In the genomic region with DNA sequence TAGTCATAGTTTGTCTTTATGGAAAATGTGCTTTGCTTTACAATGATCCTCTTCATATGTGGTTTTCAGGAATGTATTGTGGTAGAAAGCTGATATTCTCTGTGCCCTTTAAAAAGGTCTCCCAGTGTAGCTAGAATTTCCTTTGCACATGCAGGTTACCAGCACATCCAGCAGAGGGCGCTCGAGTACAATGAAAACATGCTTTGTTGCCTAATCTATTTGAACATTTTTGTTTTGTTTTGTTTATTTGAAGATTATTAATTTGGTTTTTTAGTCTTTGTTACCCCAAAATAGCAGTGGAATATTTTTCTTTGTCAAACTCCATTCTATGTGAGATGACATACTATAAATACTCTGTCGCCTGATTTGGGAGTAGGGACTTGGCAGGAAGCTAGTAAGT, we compare ENCODE assay signal across 9 mouse cellular contexts. TPM values are rescaled to one million over a fixed set of nuclear protein-coding genes. Genes with fewer than 3 reads are reported as not detected.
DNase-seq lines count a peak whose midpoint lies in the region; ATAC-seq and TF ChIP-seq lines count a peak whose summit lies in the region.
"Had no signal": no experiment of that assay in that cellular context is flagged by ENCODE, and none has a peak within 500 bp of the region (broad histone marks: within the 10 kb centered on the region; RNA-seq: fewer than 3 reads in every experiment).

No protein-coding gene starts in this region.

- TF ChIP-seq CTCF in G1E (IDR thresholded peaks at IDR 0.05; ENCODE audit: low read depth, low read length): peak; percentile 68

- no peak overlapping the region for H3K4me2 ChIP-seq in hindbrain, embryonic 12.5 days (replicated peaks)
- H3K4me2 ChIP-seq in myocyte (ENCODE audit: low read depth): no peak overlapping the region

- peak; percentile 71 for DNase-seq in hindbrain, embryonic 10.5 days (ENCODE audit: low spot score)
- DNase-seq in G1E (ENCODE audit: low spot score): no peak
- DNase-seq in cerebellum, adult 18-20 months: peak; percentile 48 to 73
- DNase-seq in gastrocnemius, postnatal 14 days: peak; percentile 60
- DNase-seq in layer of hippocampus, postnatal 36 days: peak; percentile 55 to 72
- peak; percentile 64 for DNase-seq in thymus, postnatal 25 days

- no peak overlapping the region for H3K9ac ChIP-seq in hindbrain, embryonic 12.5 days

- H3K79me2 ChIP-seq in myocyte (ENCODE audit: control insufficient read depth, insufficient read depth): no peaks in the 10 kb centered on the region

- H3K4me1 ChIP-seq in hindbrain, embryonic 10.5 days (replicated peaks): no peaks in the 10 kb centered on the region
- H3K4me1 ChIP-seq in hindbrain, embryonic 12.5 days: no peaks in the 10 kb centered on the region
- H3K4me1 ChIP-seq in G1E (ENCODE audit: insufficient read depth, low read depth, low read length): no peaks in the 10 kb centered on the region

- H3K9me3 ChIP-seq in hindbrain, embryonic 10.5 days: 0 out of 2 replicates have a peak, but pooled peaks cover 8% of the 10 kb centered on the region
- H3K9me3 ChIP-seq in hindbrain, embryonic 12.5 days (replicated peaks): no peaks in the 10 kb centered on the region; the same call in 1 of the 2 replicates
- H3K9me3 ChIP-seq in G1E (replicated peaks): no peaks in the 10 kb centered on the region

- H3K36me3 ChIP-seq in hindbrain, embryonic 10.5 days: peaks cover 6% of the 10 kb centered on the region
- H3K36me3 ChIP-seq in hindbrain, embryonic 12.5 days: 0 out of 2 replicates have a peak, but pooled peaks cover 3% of the 10 kb centered on the region
- no peaks in the 10 kb centered on the region for H3K36me3 ChIP-seq in G1E (replicated peaks)
- no peaks in the 10 kb centered on the region for H3K36me3 ChIP-seq in myocyte (ENCODE audit: control insufficient read depth, insufficient read depth)

- no peak overlapping the region for H3ac ChIP-seq in myocyte (ENCODE audit: control insufficient read depth, insufficient read length)

- H3K27ac ChIP-seq in hindbrain, embryonic 10.5 days: no peak overlapping the region
- H3K27ac ChIP-seq in hindbrain, embryonic 12.5 days: no peak overlapping the region

- no peak overlapping the region for H3K4me3 ChIP-seq in hindbrain, embryonic 10.5 days
- H3K4me3 ChIP-seq in hindbrain, embryonic 12.5 days: no peak overlapping the region
- no peak overlapping the region for H3K4me3 ChIP-seq in G1E (ENCODE audit: low read depth, low read length)
- H3K4me3 ChIP-seq in myocyte: no peak overlapping the region
- H3K4me3 ChIP-seq: erythroblast, embryonic 14.5 days had no signal

- intact Hi-C loops in gastrocnemius, postnatal 14 days (cut with DNase I; ENCODE audit: low total_unique reads): loop anchor here (5.0 to 10.0 kb wide), 3 partner anchors 475 to 732 kb away; a partner anchor contains a TSS

- ATAC-seq in hindbrain, embryonic 12.5 days (ENCODE audit: low FRiP score): no peak
- no peak; the same call in 1 of the 2 replicates for ATAC-seq in G1E (ENCODE audit: extremely low read depth, insufficient number of reproducible peaks, low FRiP score, poor library complexity, severe bottlenecking)

- no peak for TF ChIP-seq POLR2A in myocyte (IDR thresholded peaks at IDR 0.05; ENCODE audit: insufficient read length, low read depth)

- 32% methylated on average over 3 of the region's 3 CpGs for WGBS in hindbrain, embryonic 10.5 days
- 31% methylated on average over 3 of the region's 3 CpGs for WGBS in hindbrain, embryonic 12.5 days

- no peaks in the 10 kb centered on the region for H3K27me3 ChIP-seq in hindbrain, embryonic 10.5 days (ENCODE audit: insufficient read depth, poor library complexity, severe bottlenecking)
- no peaks in the 10 kb centered on the region for H3K27me3 ChIP-seq in hindbrain, embryonic 12.5 days
- H3K27me3 ChIP-seq in G1E (ENCODE audit: insufficient read depth, low read length) (no peaks in the 10 kb centered on the region), myocyte (ENCODE audit: control insufficient read depth, insufficient read depth, insufficient read length) (no peaks in the 10 kb centered on the region)

TF ChIP-seq in myocyte, 11 proteins besides CTCF, POLR2A, EP300 and RAD21:
- TF ChIP-seq CEBPB (IDR thresholded peaks at IDR 0.05; ENCODE audit: insufficient read depth, poor library complexity, severe bottlenecking) (0 out of 2 replicates have a peak, but pooled peaks have one; percentile 14), TCF3 (IDR thresholded peaks at IDR 0.05; ENCODE audit: insufficient read length, low read depth) (no peak)
TF ChIP-seq in myocyte: peak in this region for 1.

RNA-seq across cellular contexts. Expression of a gene that starts 24.8 kb away (rescaled TPM):
- polyA plus RNA-seq in hindbrain, embryonic 10.5 days (2016; fragmentation: Nextera tagmentation; extraction: Ambion mirVana): 10.1 and 11.3 TPM in 2 replicates
- polyA plus RNA-seq in hindbrain, embryonic 12.5 days (2016; fragmentation: Nextera tagmentation; extraction: Ambion mirVana): 12.2 and 12.4 TPM in 2 replicates
- not detected in 2 replicates for total RNA-seq in G1E (2014; fragmentation: Nextera tagmentation)
- total RNA-seq in G1E (2017): 0.22 TPM in 1 of 2 replicates, not detected in the other
- polyA plus RNA-seq in G1E (2012): not detected in 2 replicates
- total RNA-seq in gastrocnemius, postnatal 14 days (2021): 1 to 10 TPM; 3.9 to 5.9 TPM
- total RNA-seq in layer of hippocampus, postnatal 36 days (2021): 10 to 100 TPM; 22.4 to 27.4 TPM
- 0.43 TPM for polyA plus RNA-seq in myocyte (2012; fragmentation: generic; extraction: Trizol)
- polyA plus RNA-seq: erythroblast, embryonic 14.5 days had no signal
